Mouse (Mus musculus): ENCODE measurements at regions not wholly inside any gene's neighbourhood (a gene's known extent, or its start where the extent isn't known, plus 50 kb on each side); places are given as distances from the start of the nearest gene placed in this dataset.

DNA sequence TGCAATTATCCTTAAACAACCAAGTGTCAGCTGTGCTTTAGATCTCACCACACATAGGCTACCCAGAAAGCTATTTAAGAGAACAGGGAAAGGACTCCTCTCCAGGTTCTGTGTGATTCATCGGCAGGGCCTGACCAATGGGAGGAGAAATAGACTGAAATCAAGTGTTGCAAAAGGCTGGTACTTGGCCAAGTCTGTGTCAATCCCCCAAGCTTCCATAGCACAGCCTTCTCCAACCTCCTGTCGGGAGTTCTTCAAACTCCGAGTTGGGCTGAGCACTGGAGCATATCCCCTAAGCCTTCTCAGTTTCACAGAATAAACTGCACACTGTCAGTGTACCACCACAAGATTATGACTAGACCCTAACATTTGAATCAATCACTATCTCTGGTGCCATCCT is 90.5 kb upstream of the Cadps start:
- H3K9ac ChIP-seq (ENCODE audit: low read length): no peak overlapping the region
- H3K27me3 ChIP-seq (ENCODE audit: control insufficient read depth, insufficient read depth, low read depth, low read length): no peaks in the 10 kb centered on the region
- H3K36me3 ChIP-seq (ENCODE audit: control insufficient read depth, insufficient read depth, low read length): no peaks in the 10 kb centered on the region
- no peaks in the 10 kb centered on the region for H3K9me3 ChIP-seq (ENCODE audit: control insufficient read depth, low read length)
- no peak overlapping the region for H3K4me2 ChIP-seq (ENCODE audit: low read depth, low read length)
- no peak overlapping the region for H3K27ac ChIP-seq (ENCODE audit: low read length)
- H3K4me3 ChIP-seq (ENCODE audit: low read length): no peak overlapping the region
- H3K4me1 ChIP-seq (replicated peaks; ENCODE audit: control insufficient read depth, insufficient read depth, low read length): no peaks in the 10 kb centered on the region
- 78% methylated on average over 3 of the region's 3 CpGs for WGBS
- no peak for ATAC-seq (ENCODE audit: low read depth)

DNA sequence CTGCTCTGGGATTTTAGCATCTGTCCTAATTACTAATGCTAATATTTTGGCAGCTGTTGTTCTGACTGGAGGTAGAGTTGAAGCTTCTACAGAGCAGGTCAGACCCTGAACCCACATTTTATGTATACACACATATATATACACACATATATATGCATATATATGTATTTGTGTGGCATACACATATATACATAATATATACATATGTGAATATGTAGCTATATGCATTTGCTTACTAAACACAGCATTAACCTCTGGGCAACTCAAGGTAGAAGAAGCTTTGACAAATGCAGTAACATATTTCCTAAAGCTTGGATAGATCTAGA is 54.4 kb upstream of the Cadps start:
- no peak for ATAC-seq (ENCODE audit: low read depth)
- Histone ChIP-seq H3K4me2 (ENCODE audit: low read depth, low read length) (no peak overlapping the region), H3K4me1 (replicated peaks; ENCODE audit: control insufficient read depth, insufficient read depth, low read length) (no peaks in the 10 kb centered on the region), H3K4me3 (ENCODE audit: low read length) (no peak overlapping the region), H3K9me3 (ENCODE audit: control insufficient read depth, low read length) (no peaks in the 10 kb centered on the region), H3K36me3 (ENCODE audit: control insufficient read depth, insufficient read depth, low read length) (no peaks in the 10 kb centered on the region), H3K27ac (ENCODE audit: low read length) (no peak overlapping the region), H3K9ac (ENCODE audit: low read length) (no peak overlapping the region), H3K27me3 (ENCODE audit: control insufficient read depth, insufficient read depth, low read depth, low read length) (no peaks in the 10 kb centered on the region)

DNA sequence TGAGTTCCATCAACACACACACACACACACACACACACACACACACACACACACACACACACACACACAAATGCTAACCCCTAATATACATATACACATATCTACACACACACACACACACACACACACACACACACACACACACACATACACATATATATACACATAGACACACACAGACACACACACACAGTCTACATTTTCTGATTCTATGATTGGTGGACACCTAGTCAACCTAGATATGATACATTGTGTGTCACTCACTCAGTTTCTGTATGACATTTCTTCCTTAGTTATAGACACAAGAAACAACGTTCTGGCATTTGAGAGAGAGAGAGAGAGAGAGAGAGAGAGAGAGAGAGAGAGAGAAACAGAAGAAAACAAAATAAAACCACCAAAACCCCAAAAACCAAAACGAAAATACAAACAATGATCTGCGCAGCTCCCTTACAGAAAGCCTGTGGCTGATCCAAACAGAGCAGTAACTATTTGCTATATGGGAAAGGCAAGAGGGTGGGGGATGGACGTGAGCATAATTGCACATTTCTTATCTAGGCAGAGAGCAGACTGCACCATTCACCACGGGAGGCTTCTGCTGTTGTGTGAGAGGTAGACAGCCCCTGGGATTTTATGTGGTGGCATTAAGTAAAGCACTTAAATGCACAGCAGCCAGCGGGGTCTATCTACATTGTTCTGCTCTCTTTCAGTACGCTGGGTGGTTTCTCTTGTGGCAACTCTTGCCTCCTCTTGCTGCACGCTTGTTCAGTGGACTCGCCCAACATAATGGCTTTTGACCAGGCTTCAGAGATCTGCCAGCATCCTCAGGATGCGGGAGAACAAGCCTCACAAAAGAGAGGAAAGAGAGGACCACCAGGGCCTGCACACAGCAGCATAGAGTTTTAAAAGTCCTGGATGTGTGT is 53.8 kb upstream of the Cadps start:
- Histone ChIP-seq H3K4me1 (replicated peaks; ENCODE audit: control insufficient read depth, insufficient read depth, low read length) (no peaks in the 10 kb centered on the region), H3K27me3 (ENCODE audit: control insufficient read depth, insufficient read depth, low read depth, low read length) (no peaks in the 10 kb centered on the region), H3K4me3 (ENCODE audit: low read length) (no peak overlapping the region), H3K27ac (ENCODE audit: low read length) (no peak overlapping the region), H3K9ac (ENCODE audit: low read length) (no peak overlapping the region), H3K36me3 (ENCODE audit: control insufficient read depth, insufficient read depth, low read length) (no peaks in the 10 kb centered on the region), H3K4me2 (ENCODE audit: low read depth, low read length) (no peak overlapping the region), H3K9me3 (ENCODE audit: control insufficient read depth, low read length) (no peaks in the 10 kb centered on the region)
- 62% methylated on average over 10 of the region's 10 CpGs for WGBS
- no peak for ATAC-seq (ENCODE audit: low read depth)

All from lung, embryonic 16.5 days (tissue).